Mouse (Mus musculus): Measurements from ENCODE around the gene Alk. TPM values are rescaled to one million over a fixed set of nuclear protein-coding genes. Genes with fewer than 3 reads are reported as not detected.

Gene Alk
- polyA plus RNA-seq, 1 experiment, result 0.03 TPM

- 99% methylated on average over 2 of the region's 2 CpGs for WGBS
- H3K4me1 ChIP-seq (replicated peaks; ENCODE audit: control insufficient read depth, insufficient read depth, low read length), result no peaks in the 10 kb centered on the region
- H3K36me3 ChIP-seq (ENCODE audit: control insufficient read depth, insufficient read depth, low read length), result no peaks in the 10 kb centered on the region
- DNase-seq, result no peak
- H3K27me3 ChIP-seq (ENCODE audit: control insufficient read depth, insufficient read depth, low read length), result no peaks in the 10 kb centered on the region
- TF ChIP-seq POLR2A (IDR thresholded peaks at IDR 0.05; ENCODE audit: control insufficient read depth, extremely low read depth, insufficient read depth, low read length, poor library complexity) (no peak), CTCF (IDR thresholded peaks at IDR 0.05; ENCODE audit: borderline replicate concordance, control insufficient read depth, extremely low read depth, insufficient read depth, low read length, poor library complexity) (no peak)
- H3K27ac ChIP-seq (ENCODE audit: control insufficient read depth, insufficient read depth, low read length), result no peak overlapping the region
- H3K4me3 ChIP-seq (ENCODE audit: control insufficient read depth, insufficient read depth, low read length), result no peak overlapping the region
These were observed 594.6 kb downstream of the Alk start for GRCm38 (mm10) chr17:72009836-72010235.

DNA sequence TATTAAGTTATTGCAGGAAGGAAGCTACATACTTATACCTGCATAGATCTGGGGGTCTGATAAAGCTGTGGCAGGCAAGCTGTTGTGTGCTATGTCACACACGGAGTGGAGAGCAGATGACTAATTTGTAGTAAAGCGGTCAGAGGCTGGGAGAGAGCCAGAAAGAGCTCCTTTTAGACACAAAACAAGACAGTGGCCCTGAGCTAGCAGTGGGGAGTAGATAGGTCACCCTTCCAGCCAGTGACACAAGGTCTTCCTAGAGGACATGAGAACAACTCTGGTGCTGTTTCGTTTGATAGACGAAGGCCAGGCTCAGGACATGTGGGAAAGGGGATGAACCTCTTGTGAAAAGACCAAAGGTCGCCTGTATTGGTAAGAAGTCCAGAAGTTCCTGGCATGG, 596.0 kb downstream of the Alk start:
- Histone ChIP-seq H3K27me3 (ENCODE audit: control insufficient read depth, insufficient read depth, low read length) (no peaks in the 10 kb centered on the region), H3K36me3 (ENCODE audit: control insufficient read depth, insufficient read depth, low read length) (no peaks in the 10 kb centered on the region), H3K4me3 (ENCODE audit: control insufficient read depth, insufficient read depth, low read length) (no peak overlapping the region), H3K27ac (ENCODE audit: control insufficient read depth, insufficient read depth, low read length) (no peak overlapping the region), H3K4me1 (replicated peaks; ENCODE audit: control insufficient read depth, insufficient read depth, low read length) (no peaks in the 10 kb centered on the region)
- no peak for TF ChIP-seq POLR2A (IDR thresholded peaks at IDR 0.05; ENCODE audit: control insufficient read depth, extremely low read depth, insufficient read depth, low read length, poor library complexity)
- TF ChIP-seq CTCF (IDR thresholded peaks at IDR 0.05; ENCODE audit: borderline replicate concordance, control insufficient read depth, extremely low read depth, insufficient read depth, low read length, poor library complexity), result no peak
- no peak for DNase-seq
- 58% methylated on average over 5 of the region's 5 CpGs for WGBS

DNA sequence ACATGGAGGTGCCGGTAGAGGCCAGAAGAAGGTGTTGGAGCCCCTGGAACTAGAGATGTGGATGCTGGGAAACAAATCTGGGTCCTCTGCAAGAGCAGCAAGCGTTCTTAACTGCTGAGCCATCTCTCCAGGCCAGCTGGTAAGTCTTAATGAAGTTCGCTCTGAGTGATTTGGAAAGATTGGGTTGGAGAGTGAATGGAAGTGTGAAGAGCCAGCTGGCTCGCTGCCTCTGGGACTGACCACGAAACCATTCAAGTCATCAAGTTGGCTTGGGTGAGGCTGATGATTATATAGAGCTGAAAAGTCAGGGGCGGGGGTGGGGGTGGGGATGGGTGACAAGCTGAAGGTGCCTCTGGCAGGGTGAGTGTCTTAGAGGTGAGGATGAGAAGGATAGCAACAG, 599.1 kb downstream of the Alk start:
- Histone ChIP-seq H3K36me3 (ENCODE audit: control insufficient read depth, insufficient read depth, low read length) (no peaks in the 10 kb centered on the region), H3K27me3 (ENCODE audit: control insufficient read depth, insufficient read depth, low read length) (no peaks in the 10 kb centered on the region), H3K27ac (ENCODE audit: control insufficient read depth, insufficient read depth, low read length) (no peak overlapping the region), H3K4me3 (ENCODE audit: control insufficient read depth, insufficient read depth, low read length) (no peak overlapping the region), H3K4me1 (replicated peaks; ENCODE audit: control insufficient read depth, insufficient read depth, low read length) (no peaks in the 10 kb centered on the region)
- no peak for TF ChIP-seq CTCF (IDR thresholded peaks at IDR 0.05; ENCODE audit: borderline replicate concordance, control insufficient read depth, extremely low read depth, insufficient read depth, low read length, poor library complexity)
- no peak for DNase-seq
- WGBS, result 79% methylated on average over 6 of the region's 6 CpGs

DNA sequence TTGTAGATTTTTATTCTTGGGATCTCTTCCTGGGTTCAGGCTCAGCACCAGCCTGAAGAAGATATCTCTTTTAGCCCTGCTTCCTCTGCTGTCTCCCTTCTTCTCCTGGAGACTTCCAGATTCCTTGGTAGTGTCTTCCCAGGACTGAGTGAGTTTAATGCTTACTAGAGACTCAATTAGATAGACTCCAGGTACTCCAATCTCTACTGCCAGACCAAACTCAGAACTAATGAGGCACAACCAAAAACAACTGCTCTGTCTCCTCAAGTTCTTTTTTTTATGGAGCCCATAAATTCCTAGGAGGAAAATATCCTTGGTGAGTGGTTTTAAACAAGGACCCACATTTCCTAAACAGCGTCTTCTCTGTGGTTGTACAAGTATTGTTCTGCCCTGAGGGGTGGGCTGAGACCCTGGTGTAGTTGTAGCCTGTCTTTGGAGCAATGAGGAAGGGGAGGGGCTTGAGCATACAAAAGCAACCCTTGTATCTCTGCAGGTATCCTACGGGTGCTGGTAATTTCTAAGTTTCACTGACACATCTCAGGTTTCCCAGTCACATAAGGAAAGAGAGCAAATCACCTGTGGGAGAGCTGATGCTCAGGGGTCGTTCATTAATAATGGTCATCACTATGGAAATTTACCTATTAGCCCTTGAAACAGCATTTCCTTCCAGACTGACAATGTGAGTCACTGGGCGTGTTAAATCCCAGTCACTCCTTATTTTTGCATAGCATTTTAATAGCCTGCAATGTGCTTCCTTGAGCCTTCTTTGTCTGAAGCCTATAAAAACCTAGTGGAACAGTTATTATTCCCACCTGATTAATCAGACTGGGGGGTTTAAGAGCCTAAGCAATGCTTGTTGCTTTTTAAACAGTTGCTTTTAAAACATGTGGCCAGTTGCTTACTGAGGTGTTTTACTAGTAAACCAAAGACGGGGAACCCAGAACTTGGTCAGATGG, 604.6 kb downstream of the Alk start:
- WGBS, result 84% methylated on average over 5 of the region's 5 CpGs
- H3K27ac ChIP-seq (ENCODE audit: control insufficient read depth, insufficient read depth, low read length), result no peak overlapping the region
- H3K27me3 ChIP-seq (ENCODE audit: control insufficient read depth, insufficient read depth, low read length), result no peaks in the 10 kb centered on the region
- H3K36me3 ChIP-seq (ENCODE audit: control insufficient read depth, insufficient read depth, low read length), result no peaks in the 10 kb centered on the region
- H3K4me1 ChIP-seq (replicated peaks; ENCODE audit: control insufficient read depth, insufficient read depth, low read length), result no peaks in the 10 kb centered on the region
- DNase-seq, result no peak
- TF ChIP-seq POLR2A (IDR thresholded peaks at IDR 0.05; ENCODE audit: control insufficient read depth, extremely low read depth, insufficient read depth, low read length, poor library complexity) (no peak), CTCF (IDR thresholded peaks at IDR 0.05; ENCODE audit: borderline replicate concordance, control insufficient read depth, extremely low read depth, insufficient read depth, low read length, poor library complexity) (no peak)
- H3K4me3 ChIP-seq (ENCODE audit: control insufficient read depth, insufficient read depth, low read length), result no peak overlapping the region

GRCm38 (mm10) chr17:71997680-71998079, 606.7 kb downstream of the Alk start:
- WGBS, result 97% methylated on average over 3 of the region's 3 CpGs
- H3K4me1 ChIP-seq (replicated peaks; ENCODE audit: control insufficient read depth, insufficient read depth, low read length), result no peaks in the 10 kb centered on the region

DNA sequence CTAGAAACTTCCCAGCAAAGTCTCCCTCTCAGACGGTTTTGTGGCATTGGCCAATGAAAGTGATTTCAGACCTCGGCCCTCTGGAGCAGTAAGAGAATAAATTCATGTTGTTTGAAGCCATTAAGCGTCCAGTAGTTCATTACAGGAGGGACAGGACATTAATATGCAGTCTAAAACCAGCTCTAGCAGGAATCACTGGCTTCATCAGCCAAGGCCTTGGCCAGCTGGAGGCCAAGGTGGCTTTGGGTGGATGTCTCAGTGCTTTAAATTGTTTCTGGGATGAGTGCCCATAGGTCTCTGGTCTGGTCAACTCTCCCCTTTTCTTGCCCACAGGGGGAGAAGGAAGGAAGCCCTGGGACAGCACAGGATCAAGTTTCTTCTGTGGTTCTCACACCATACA, 608.9 kb downstream of the Alk start:
- Histone ChIP-seq H3K36me3 (ENCODE audit: control insufficient read depth, insufficient read depth, low read length) (no peaks in the 10 kb centered on the region), H3K4me3 (ENCODE audit: control insufficient read depth, insufficient read depth, low read length) (no peak overlapping the region), H3K4me1 (replicated peaks; ENCODE audit: control insufficient read depth, insufficient read depth, low read length) (no peaks in the 10 kb centered on the region), H3K27me3 (ENCODE audit: control insufficient read depth, insufficient read depth, low read length) (no peaks in the 10 kb centered on the region), H3K27ac (ENCODE audit: control insufficient read depth, insufficient read depth, low read length) (no peak overlapping the region)
- 81% methylated on average over 3 of the region's 3 CpGs for WGBS
- DNase-seq, result no peak
- TF ChIP-seq CTCF (IDR thresholded peaks at IDR 0.05; ENCODE audit: borderline replicate concordance, control insufficient read depth, extremely low read depth, insufficient read depth, low read length, poor library complexity), result no peak
- no peak for TF ChIP-seq POLR2A (IDR thresholded peaks at IDR 0.05; ENCODE audit: control insufficient read depth, extremely low read depth, insufficient read depth, low read length, poor library complexity)

More at GRCm38 (mm10) chr17:71997680-71998079, 606.7 kb downstream of the Alk start:
- no peaks in the 10 kb centered on the region for H3K36me3 ChIP-seq (ENCODE audit: control insufficient read depth, insufficient read depth, low read length)
- H3K27ac ChIP-seq (ENCODE audit: control insufficient read depth, insufficient read depth, low read length), result no peak overlapping the region
- no peaks in the 10 kb centered on the region for H3K27me3 ChIP-seq (ENCODE audit: control insufficient read depth, insufficient read depth, low read length)
- H3K4me3 ChIP-seq (ENCODE audit: control insufficient read depth, insufficient read depth, low read length), result no peak overlapping the region
- DNase-seq, result no peak
- no peak for TF ChIP-seq CTCF (IDR thresholded peaks at IDR 0.05; ENCODE audit: borderline replicate concordance, control insufficient read depth, extremely low read depth, insufficient read depth, low read length, poor library complexity)
- TF ChIP-seq POLR2A (IDR thresholded peaks at IDR 0.05; ENCODE audit: control insufficient read depth, extremely low read depth, insufficient read depth, low read length, poor library complexity), result no peak

Measured in thymus, adult 2 months (tissue).